Mouse (Mus musculus) kidney, adult 18-20 months (tissue): ENCODE data around the gene Cd3g.

ENCODE experiments used
- DNase-seq: peaks from one replicate; pipeline ENCODE4 v3.0.0; 2021

Gene Cd3g

DNA sequence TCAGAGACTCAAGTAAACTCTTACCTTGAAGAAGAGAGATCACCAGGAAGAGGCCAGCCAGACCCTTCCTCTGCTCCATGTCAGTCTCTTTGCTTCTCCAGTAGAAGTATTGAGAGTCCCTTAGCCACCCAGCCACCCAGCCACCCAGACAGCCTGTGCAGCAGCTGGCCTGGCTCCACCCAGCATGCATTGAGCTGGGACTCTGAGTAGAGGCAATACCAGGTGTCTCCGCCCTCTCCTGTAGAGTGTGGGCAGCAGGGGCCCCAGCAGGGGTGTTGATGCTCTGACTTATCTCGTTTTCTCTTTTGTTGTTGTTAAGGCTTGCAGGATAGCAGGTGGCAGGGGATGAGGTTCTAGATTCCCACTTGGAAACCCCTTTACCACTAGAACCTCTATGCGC lies at the start of gene Cd3g:
Cd3g (minus strand) TSS at position 190 of the 400 bp plus-strand sequence.
- DNase-seq: no peak

GRCm38 (mm10) chr9:45027376-45027775 lies 47.1 kb upstream of the Cd3g start:
- DNase-seq: no peak

DNA sequence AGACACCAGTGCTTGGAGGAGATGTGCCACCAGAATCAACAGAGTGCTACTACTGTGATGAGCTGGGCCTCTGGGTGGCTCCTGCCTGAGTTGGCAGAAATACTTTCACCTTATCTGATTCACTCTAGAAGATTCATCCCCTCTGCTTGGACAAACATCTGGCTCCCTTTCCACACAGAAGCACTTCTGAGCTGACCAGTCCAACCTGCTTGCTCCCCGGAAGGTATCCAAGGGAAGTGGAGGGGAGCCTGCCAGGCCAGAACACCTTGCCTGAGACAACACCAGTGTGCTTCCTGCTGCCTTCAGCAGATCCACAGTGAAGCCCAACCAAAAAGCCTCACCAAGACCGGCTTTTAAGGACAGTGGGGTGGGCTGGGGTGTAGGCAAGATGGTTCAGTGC lies 44.0 kb upstream of the Cd3g start:
- DNase-seq: no peak

GRCm38 (mm10) chr9:45023638-45024037 lies 43.4 kb upstream of the Cd3g start:
- DNase-seq: no peak

DNA sequence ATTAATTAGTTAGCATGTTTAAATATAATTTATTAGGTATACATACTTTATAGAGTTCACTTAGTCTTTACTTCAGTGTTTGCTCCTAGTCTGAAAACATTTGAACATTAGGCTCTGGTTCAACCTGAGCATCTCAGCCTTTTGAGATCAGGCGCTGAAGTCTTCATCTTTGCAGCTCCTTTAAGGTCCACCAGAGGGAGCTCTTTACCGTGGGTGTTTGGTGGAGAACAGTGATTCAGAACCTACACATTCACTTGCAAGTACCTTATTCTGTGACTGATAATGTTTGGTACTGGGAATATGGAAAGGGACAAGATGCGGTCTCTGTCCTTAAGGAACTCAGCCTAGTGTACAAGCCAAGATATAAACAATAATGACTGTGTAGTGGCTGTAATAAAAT lies 42.6 kb upstream of the Cd3g start:
- DNase-seq: peak; percentile 48

DNA sequence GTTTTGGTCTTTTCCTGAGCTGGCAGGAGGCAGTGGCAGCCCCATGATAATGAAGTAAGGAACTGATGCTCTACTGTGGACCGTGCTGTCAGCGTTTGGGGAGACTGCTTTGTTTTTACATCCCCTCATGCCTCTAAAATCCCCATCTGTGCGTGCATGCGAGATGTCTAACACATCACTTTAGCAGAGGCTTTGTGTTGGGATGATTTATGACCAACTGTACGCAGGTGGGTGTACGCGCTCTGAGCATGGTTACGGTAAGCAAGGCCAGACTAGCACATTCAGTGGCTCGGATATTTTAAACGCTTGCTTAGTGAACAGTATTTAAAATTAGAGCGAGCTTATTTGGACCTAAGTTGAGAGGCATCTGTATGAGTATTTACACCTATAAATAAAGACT lies 37.8 kb upstream of the Cd3g start:
- no peak for DNase-seq

DNA sequence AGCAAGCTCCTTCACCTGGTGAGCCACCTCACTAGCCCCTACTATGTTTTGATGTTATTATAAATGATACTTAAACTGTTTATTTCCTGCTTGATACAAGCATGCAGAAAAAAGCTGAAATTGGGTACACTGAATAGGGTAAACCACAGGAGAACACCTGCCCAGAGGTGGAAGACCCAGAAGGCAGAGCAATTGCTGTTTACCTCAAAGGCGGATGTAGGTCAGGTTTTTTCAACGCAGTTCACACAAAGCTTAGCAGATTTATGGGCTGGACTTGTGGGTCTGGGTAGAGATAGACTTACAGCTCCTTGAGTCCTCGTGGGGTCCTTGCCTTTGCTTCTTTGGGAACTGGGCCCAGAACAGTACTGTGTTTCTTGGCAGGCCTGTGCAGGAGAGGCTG lies 35.6 kb upstream of the Cd3g start:
- no peak for DNase-seq

DNA sequence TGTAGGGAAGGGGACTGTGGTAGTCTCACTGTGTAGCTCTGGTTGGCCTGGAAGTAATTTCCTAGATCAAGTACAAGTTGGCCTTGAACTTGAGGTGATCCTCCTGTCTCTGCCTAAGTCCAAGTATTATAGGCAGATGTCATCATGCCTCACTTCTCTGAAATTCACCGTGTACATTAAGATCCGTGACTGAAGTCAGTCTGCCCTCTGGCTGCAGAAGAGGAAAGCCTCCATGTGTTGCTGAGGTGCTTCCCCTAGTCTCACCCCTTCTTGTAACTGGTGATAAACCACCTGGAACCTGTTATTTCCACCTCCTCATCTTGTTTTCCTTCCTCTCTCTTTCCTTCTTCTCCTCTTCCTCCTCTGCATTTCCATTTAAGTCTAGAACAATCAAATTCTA lies 34.6 kb upstream of the Cd3g start:
- DNase-seq: no peak

- DNase-seq: no peak
These were observed 31.1 kb upstream of the Cd3g start for GRCm38 (mm10) chr9:45011291-45011690.

GRCm38 (mm10) chr9:45010461-45010860 lies 30.2 kb upstream of the Cd3g start:
- DNase-seq: no peak

DNA sequence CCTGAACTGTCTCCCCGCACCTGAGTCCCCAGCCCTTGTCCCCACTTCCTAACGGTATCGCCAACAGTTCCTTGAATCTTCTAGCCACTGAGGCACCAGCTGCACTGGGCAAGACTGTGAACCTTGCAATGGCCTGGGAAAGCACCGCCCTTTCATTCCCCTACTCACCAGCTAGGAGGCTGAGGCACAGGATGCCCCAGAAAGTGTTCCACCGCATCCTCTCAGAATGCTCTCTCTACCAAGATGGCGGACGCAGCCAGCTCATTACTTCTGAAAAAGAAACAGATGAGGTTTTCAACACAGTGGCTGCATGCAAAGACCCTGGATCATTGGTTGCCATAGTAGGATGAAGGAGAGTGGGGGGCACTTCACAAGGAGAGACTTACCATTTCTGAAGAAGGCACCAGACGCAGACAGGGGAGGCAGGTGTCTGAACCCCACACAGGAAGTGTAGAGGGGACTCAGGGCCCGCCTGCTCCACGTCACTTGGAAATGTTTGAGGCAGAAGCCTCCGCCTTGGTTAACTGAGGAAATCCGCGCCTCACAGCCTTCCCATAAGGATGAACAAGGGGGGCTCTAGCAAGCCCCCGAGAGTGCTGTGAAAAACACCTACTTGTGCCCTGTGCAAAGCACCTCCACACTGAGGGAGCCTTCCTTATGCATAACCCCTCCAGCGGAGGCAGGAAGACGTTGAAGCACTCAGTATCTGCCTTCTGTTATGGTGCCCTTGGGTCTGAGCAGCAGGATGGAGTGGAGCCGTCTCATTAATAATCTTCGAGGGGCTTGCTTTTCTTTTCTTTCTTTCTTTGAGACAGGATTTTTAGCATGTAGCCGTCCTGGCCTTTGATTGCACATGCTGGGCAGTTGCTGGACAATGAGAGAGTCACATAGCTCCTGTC lies 29.2 kb upstream of the Cd3g start, which contains the start of gene Cd3e:
Cd3e (minus strand) TSS at position 448 of the 899 bp plus-strand sequence.
- DNase-seq: no peak

DNA sequence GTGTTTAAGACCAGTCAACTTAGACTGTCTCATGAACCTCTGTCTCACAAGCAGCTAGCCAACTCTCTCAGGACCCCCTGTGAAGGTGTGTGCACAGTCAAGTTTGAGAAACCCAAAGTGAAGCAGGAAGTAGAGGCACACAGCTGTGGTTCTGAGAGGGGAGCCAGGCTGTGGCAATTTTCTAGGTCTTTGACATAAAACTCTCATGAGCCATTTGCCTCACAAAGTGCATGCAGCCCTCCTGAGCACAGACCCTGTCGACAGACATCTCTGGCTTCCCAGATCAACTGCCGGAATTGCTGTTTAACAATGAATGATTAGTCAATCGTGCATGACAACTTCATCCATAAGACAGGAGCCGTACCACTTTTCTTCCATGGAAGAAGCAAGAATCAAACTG lies 28.1 kb upstream of the Cd3g start:
- no peak for DNase-seq

DNA sequence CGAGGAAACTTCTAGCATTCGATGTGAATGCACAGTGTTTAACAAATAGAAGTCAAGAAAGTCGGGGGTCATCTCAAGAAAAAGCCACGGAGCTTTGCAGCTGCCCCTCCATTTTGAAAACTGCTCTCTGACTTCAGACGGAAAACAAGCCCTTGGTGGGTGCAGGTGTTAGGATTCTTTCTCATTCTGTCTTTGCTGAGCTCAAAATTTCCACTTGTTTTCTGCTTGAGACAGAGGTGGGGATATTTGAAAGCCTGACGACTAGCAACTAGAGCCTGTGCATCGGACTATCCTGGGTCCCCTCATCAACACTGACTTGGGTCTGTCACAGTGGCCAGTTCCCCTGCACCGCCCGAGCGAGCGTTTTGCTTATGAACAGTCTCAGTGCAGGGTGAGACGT lies 27.2 kb upstream of the Cd3g start:
- DNase-seq: no peak

DNA sequence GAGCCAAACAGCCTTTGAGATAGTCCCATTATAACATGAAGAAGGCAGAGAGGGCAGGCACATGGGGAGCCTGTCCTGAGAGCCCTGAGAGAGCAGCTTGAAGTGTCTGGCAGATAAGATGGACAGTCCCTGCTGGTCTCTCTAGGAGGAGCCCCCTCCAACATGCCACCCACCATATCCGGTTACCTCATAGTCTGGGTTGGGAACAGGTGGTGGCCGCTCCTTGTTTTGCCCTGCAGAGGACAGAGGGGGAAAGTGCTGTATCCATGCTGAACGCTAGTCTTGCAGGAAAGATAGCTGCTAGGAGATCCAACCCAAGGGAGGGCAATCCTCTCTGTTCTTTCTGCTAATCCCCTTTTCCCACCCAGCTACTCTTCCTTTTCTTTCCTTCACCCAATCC lies 20.0 kb upstream of the Cd3g start:
- no peak for DNase-seq

DNA sequence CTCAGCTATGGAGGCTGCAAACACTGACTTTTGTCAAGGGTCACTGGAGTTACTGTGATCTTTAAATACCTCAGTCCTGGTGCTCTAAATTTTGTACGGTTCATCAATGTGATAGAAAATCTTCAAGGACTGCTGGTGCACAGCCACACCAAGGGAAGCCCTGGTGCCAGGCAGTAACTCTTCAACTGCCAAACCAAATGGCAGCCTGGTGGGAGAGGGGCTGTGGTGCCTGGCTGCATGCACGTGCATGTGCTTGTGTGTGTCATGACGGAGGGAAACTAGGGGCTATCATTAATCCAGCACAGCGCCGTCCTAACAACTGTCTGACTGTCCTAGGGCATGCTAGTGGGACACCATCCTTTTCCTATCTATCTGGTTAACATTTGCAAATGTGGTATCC lies 19.5 kb upstream of the Cd3g start:
- DNase-seq: no peak

DNA sequence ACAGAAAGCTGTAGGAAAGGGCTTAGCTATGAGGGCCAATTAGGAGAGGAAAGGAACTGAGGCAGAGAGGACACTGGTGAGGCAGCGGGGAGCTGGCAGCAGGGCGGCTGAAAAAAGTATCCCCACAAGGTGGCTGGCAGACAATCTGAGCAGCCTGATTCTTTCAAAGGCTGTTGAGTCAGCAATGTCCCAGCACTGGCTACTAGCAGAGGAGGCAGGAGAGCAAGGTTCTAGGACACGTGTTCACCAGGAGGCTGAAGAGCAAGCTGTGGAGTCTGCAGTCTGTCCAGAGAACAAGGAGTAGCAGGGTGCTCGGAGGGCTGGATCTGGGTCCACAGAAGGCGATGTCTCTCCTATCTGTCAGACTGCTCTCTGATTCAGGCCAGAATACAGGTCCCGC lies 18.9 kb upstream of the Cd3g start:
- peak; percentile 35 for DNase-seq

DNA sequence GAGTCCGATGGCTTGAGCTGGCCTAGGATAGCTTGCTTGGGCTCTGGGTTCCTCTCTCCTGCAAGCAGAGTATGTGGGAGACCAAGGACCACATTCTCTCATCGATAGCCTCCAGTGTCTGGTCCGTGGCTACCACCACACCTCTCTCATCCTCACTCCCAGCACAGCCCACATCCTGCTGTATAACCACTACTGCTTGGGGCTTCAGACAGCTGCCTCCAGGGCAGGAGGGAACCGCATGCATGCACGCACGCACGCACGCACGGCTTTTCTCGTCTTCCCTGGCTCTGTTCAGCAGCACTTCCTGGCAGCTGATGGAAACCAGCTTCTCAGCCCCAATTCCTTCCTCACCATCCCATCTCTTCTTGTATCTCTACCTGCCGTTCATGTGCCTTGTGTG lies 17.9 kb upstream of the Cd3g start:
- no peak for DNase-seq

GRCm38 (mm10) chr9:44996590-44996989 lies 16.4 kb upstream of the Cd3g start:
- DNase-seq: no peak

DNA sequence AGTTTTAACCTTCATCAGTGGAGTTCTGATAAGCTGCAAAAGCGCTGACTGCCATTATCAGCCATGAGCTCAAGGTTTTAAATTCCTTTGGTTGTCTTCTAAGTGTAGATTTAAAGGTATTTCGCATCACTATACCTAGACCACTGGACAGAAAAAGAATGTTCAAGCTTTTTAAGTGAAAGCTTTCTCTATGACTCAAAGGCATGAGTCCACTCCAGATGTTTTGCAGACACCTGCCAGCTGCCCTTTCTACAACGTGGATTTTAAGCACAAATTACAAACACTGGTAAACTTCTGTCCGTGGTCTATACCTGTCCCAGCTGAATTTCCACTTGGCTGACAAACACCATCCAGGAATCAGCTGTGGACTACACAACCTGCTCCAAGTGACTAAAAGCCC lies 14.7 kb upstream of the Cd3g start:
- DNase-seq: no peak

DNA sequence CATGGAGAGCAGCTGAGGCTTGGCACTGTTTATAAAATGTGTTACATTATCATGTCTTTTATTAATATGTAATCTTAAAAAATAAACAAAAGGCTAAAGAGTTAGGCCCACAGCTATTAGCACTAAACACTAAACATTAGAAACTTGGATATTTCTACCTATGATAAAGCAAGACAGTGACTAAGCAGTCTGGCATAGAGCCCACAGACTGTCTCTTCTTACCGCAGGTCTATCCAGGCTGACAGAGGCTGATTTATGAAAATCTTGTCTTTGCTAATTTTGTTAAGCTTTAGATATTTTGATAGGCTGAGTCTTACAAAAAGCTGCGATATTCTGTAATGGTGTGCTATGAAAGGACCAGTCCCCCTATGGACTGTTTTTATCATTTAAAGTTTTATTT lies 13.0 kb upstream of the Cd3g start:
- no peak for DNase-seq

DNA sequence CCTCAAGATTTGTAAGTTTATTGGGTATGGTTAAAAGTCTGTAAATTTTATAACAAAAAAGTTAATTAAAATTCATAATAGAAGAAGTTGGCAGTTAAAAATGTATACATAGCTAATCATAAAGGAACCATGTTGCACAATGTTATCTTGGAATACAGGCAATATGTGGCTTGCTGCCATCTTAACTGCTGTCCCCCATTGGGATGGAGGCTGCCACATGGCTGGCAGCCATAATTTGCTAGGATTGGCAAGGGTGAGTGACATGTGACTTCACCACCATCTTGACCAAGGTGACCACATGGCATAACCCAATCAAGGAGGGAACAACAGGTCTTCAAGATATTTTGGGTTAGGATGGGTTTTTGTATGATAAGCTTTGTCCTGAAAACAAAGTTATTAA lies 12.0 kb upstream of the Cd3g start:
- no peak for DNase-seq

DNA sequence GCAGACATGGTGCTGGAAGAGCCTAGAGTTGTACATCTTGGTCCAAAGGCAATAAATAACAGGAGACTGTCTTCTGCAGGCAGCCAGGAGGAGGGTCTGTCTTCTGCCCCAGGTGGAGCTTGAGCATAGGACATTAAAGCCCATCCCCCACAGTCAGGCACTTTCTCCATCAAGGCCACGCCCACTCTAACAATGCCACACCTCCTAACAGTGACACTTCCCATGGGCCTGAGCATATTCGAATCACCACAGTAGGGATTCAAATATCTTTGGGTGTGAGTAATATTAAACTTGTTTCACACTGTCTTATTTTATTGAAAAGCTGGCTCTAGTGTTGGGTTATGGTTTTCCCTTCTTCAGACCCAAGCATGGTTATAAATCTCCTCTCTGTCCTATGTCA lies 11.6 kb upstream of the Cd3g start:
- DNase-seq: no peak

- DNase-seq: no peak
These were observed 6.7 kb upstream of the Cd3g start for GRCm38 (mm10) chr9:44986976-44987375.

GRCm38 (mm10) chr9:44986242-44986781 lies 6.1 kb upstream of the Cd3g start:
- no peak for DNase-seq

DNA sequence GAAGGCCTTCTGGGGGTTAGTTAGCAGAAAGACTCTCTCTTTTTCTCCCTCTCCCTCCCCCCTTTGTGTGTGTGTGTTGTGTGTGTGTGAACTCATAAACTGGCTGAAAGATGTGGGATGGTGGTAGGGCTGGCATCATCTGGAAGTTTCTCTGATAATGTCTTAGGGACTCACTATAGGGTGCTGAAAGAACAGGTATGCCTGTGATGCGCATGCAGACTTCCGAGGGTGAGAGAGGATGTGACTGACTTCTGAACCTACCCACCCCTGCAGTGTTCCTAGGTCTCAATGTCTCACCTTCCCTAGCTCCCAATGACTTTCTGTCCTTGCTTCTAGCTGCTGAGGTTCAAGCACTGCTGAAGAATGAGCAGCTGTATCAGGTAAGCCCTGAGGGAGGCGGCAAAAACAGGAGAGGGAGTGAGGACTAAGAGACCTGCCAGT lies 5.5 kb upstream of the Cd3g start:
- no peak for DNase-seq
